Mouse (Mus musculus) embryonic facial prominence, embryonic 12.5 days (tissue): Measurements from ENCODE around the gene Acyp1. TPM values are rescaled to one million over a fixed set of nuclear protein-coding genes. Genes with fewer than 3 reads are reported as not detected.
A peak's percentile ranks its signal among the peaks of the same experiment; 100 is the strongest.
"Not testable (repeated sequence)": the region's sequence is repeated elsewhere in the genome, so short reads cannot be mapped to it uniquely, and the experiment has no call there.

Experiments
- ATAC-seq: fragments of 200-750 bp; cut with Nextera tagmentation; 2 replicates; pipeline ENCODE4 v1.8.0; 2017; ENCODE audit not compliant: insufficient number of reproducible peaks, insufficient read depth, low FRiP score, low TSS enrichment
- H3K27ac ChIP-seq: fragments of 300-500 bp; sonication (generic); 2 replicates; pipeline ENCODE4 v1.5.1; 2016; ENCODE audit warnings: mild to moderate bottlenecking
- H3K27me3 ChIP-seq: fragments of 300-500 bp; sonication (generic); 2 replicates; pipeline ENCODE4 v1.6.1; 2016; ENCODE audit warnings: mild to moderate bottlenecking, moderate library complexity
- H3K36me3 ChIP-seq: fragments of 300-500 bp; sonication (generic); 2 replicates; pipeline ENCODE4 v1.6.1; 2016; ENCODE audit warnings: mild to moderate bottlenecking
- H3K4me1 ChIP-seq: fragments of 300-500 bp; sonication (generic); 2 replicates; pipeline ENCODE4 v1.6.1; 2016
- H3K4me2 ChIP-seq: fragments of 300-500 bp; sonication (generic); replicated peaks from 2 replicates; pipeline ENCODE4 v1.6.1; 2016; ENCODE audit warnings: mild to moderate bottlenecking, moderate library complexity
- H3K4me3 ChIP-seq: fragments of 300-500 bp; sonication (generic); 2 replicates; pipeline ENCODE4 v1.5.1; 2016; ENCODE audit warnings: mild to moderate bottlenecking
- H3K9ac ChIP-seq: fragments of 300-500 bp; sonication (generic); 2 replicates; pipeline ENCODE4 v1.6.1; 2016; ENCODE audit warnings: mild to moderate bottlenecking, moderate library complexity
- H3K9me3 ChIP-seq: fragments of 300-500 bp; sonication (generic); 2 replicates; pipeline ENCODE4 v1.6.1; 2016; ENCODE audit warnings: mild to moderate bottlenecking, moderate library complexity
- WGBS: fragments of 180-500 bp; shearing (Covaris S2); methylation state at CpG from one replicate; pipeline ENCODE4 v1.1.7; 2016; 5-methylcytosine and 5-hydroxymethylcytosine counted together
- polyA plus RNA-seq: library from polyadenylated mRNA; unstranded; fragments of >200 nt; fragmentation: Nextera tagmentation; extraction: Ambion mirVana; gene quantifications from 2 replicates; pipeline ENCODE4 v1.2.1, GENCODE M21; 2016

Gene Acyp1
- polyA plus RNA-seq, 1 experiment from 2014 or later, result 43.8 TPM

GRCm38 (mm10) chr12:85281756-85282155 lies 6.5 kb downstream of the Acyp1 start:
- not testable (repeated sequence) for H3K4me2 ChIP-seq, H3K4me1 ChIP-seq, H3K27me3 ChIP-seq, H3K27ac ChIP-seq, H3K4me3 ChIP-seq, H3K9ac ChIP-seq, H3K36me3 ChIP-seq, ATAC-seq, H3K9me3 ChIP-seq
- WGBS, result 86% methylated on average over 2 of the region's 4 CpGs

GRCm38 (mm10) chr12:85280845-85281651 lies 7.2 kb downstream of the Acyp1 start:
- H3K27ac ChIP-seq, result no peak overlapping the region
- ATAC-seq, result no peak
- H3K36me3 ChIP-seq, result no peaks in the 10 kb centered on the region
- no peak overlapping the region for H3K9ac ChIP-seq
- H3K4me1 ChIP-seq, result peaks cover 5% of the 10 kb centered on the region; the same call in 1 of the 2 replicates
- 0 out of 2 replicates have a peak, but pooled peaks cover 3% of the 10 kb centered on the region for H3K27me3 ChIP-seq
- WGBS, result 69% methylated on average over 12 of the region's 12 CpGs
- no peak overlapping the region for H3K4me2 ChIP-seq
- no peaks in the 10 kb centered on the region for H3K9me3 ChIP-seq
- H3K4me3 ChIP-seq, result no peak overlapping the region

- Histone ChIP-seq H3K27me3 (0 out of 2 replicates have a peak, but pooled peaks cover 3% of the 10 kb centered on the region), H3K4me3 (peak overlapping the region; percentile 67), H3K9me3 (no peaks in the 10 kb centered on the region), H3K9ac (peak overlapping the region; percentile 77), H3K4me1 (peaks cover 5% of the 10 kb centered on the region; the same call in 1 of the 2 replicates), H3K27ac (peak overlapping the region; percentile 64; the same call in 1 of the 2 replicates), H3K4me2 (peak overlapping the region; percentile 88), H3K36me3 (0 out of 2 replicates have a peak, but pooled peaks cover 4% of the 10 kb centered on the region)
- under 1% methylated on average over 31 of the region's 31 CpGs for WGBS
- peak; percentile 92 for ATAC-seq
These were observed 8.0 kb downstream of the Acyp1 start for GRCm38 (mm10) chr12:85280105-85280844.

- Histone ChIP-seq H3K36me3 (0 out of 2 replicates have a peak, but pooled peaks cover 4% of the 10 kb centered on the region), H3K9me3 (no peaks in the 10 kb centered on the region), H3K9ac (peak overlapping the region; percentile 77), H3K4me1 (peaks cover 5% of the 10 kb centered on the region; the same call in 1 of the 2 replicates), H3K4me2 (peak overlapping the region; percentile 88), H3K27me3 (0 out of 2 replicates have a peak, but pooled peaks cover 3% of the 10 kb centered on the region), H3K27ac (peak overlapping the region; percentile 64; the same call in 1 of the 2 replicates), H3K4me3 (peak overlapping the region; percentile 67)
- WGBS, result 3% methylated on average over 10 of the region's 10 CpGs
- ATAC-seq, result no peak
These were observed 8.7 kb downstream of the Acyp1 start for GRCm38 (mm10) chr12:85279396-85280080.

- Histone ChIP-seq H3K4me1 (peaks cover 5% of the 10 kb centered on the region; the same call in 1 of the 2 replicates), H3K4me2 (no peak overlapping the region), H3K36me3 (0 out of 2 replicates have a peak, but pooled peaks cover 4% of the 10 kb centered on the region), H3K27ac (no peak overlapping the region), H3K9ac (no peak overlapping the region), H3K9me3 (no peaks in the 10 kb centered on the region), H3K27me3 (no peaks in the 10 kb centered on the region), H3K4me3 (no peak overlapping the region)
- no peak for ATAC-seq
- 95% methylated on average over 10 of the region's 10 CpGs for WGBS
These were observed 9.3 kb downstream of the Acyp1 start for GRCm38 (mm10) chr12:85278919-85279318.

- Histone ChIP-seq H3K27ac (no peak overlapping the region), H3K9ac (no peak overlapping the region), H3K4me3 (no peak overlapping the region), H3K4me1 (peaks cover 12% of the 10 kb centered on the region; the same call in 1 of the 2 replicates), H3K27me3 (no peaks in the 10 kb centered on the region), H3K4me2 (no peak overlapping the region), H3K9me3 (no peaks in the 10 kb centered on the region), H3K36me3 (0 out of 2 replicates have a peak, but pooled peaks cover 4% of the 10 kb centered on the region)
- no peak for ATAC-seq
- WGBS, result 72% methylated on average over 5 of the region's 5 CpGs
These were observed 12.0 kb downstream of the Acyp1 start for GRCm38 (mm10) chr12:85276273-85276672.

- Histone ChIP-seq H3K4me1 (peaks cover 9% of the 10 kb centered on the region; the same call in 1 of the 2 replicates), H3K9ac (no peak overlapping the region), H3K27me3 (no peaks in the 10 kb centered on the region), H3K4me2 (no peak overlapping the region), H3K4me3 (no peak overlapping the region), H3K9me3 (no peaks in the 10 kb centered on the region), H3K27ac (peak overlapping the region; percentile 65), H3K36me3 (0 out of 2 replicates have a peak, but pooled peaks cover 4% of the 10 kb centered on the region)
- ATAC-seq, result peak; percentile 61
- 27% methylated on average over 10 of the region's 10 CpGs for whole genome bisulfite sequencing
These were observed 14.7 kb downstream of the Acyp1 start for GRCm38 (mm10) chr12:85273508-85273907.

GRCm38 (mm10) chr12:85271843-85272206 lies 16.4 kb downstream of the Acyp1 start:
- 0 out of 2 replicates have a peak, but pooled peaks cover 4% of the 10 kb centered on the region for H3K36me3 ChIP-seq
- H3K4me3 ChIP-seq, result no peak overlapping the region
- H3K27ac ChIP-seq, result no peak overlapping the region
- peaks cover 9% of the 10 kb centered on the region; the same call in 1 of the 2 replicates for H3K4me1 ChIP-seq
- no peaks in the 10 kb centered on the region for H3K9me3 ChIP-seq
- ATAC-seq, result no peak
- H3K27me3 ChIP-seq, result no peaks in the 10 kb centered on the region
- no peak overlapping the region for H3K4me2 ChIP-seq
- no peak overlapping the region for H3K9ac ChIP-seq
- 75% methylated on average over 4 of the region's 4 CpGs for WGBS

- Histone ChIP-seq H3K27me3 (no peaks in the 10 kb centered on the region), H3K4me3 (no peak overlapping the region), H3K27ac (no peak overlapping the region), H3K9ac (no peak overlapping the region), H3K4me1 (peaks cover 9% of the 10 kb centered on the region; the same call in 1 of the 2 replicates), H3K4me2 (no peak overlapping the region), H3K9me3 (no peaks in the 10 kb centered on the region), H3K36me3 (0 out of 2 replicates have a peak, but pooled peaks cover 4% of the 10 kb centered on the region)
- WGBS, result 79% methylated on average over 7 of the region's 7 CpGs
- no peak for ATAC-seq
These were observed 17.0 kb downstream of the Acyp1 start for GRCm38 (mm10) chr12:85271132-85271842.

GRCm38 (mm10) chr12:85270319-85270718 lies 17.9 kb downstream of the Acyp1 start, which contains the start of gene Mlh3:
TSS of gene Mlh3 (minus strand) at chr12:85270599.
- no peaks in the 10 kb centered on the region for H3K9me3 ChIP-seq
- ATAC-seq, result peak; percentile 67
- no peaks in the 10 kb centered on the region for H3K27me3 ChIP-seq
- peak within 1 kb of the TSS; percentile 66 for H3K9ac ChIP-seq
- WGBS, result under 1% methylated on average over 35 of the region's 35 CpGs
- peak within 1 kb of the TSS; percentile 55 for H3K4me2 ChIP-seq
- H3K4me3 ChIP-seq, result peak within 1 kb of the TSS; percentile 48
- no peaks in the 10 kb centered on the region for H3K36me3 ChIP-seq
- H3K4me1 ChIP-seq, result peaks cover 17% of the 10 kb centered on the region; the same call in 1 of the 2 replicates
- peak within 1 kb of the TSS; percentile 91 for H3K27ac ChIP-seq
